Mouse (Mus musculus): ENCODE measurements around the gene Unc93a2.
"Not testable (repeated sequence)": the region's sequence is repeated elsewhere in the genome, so short reads cannot be mapped to it uniquely, and the experiment has no call there.

DNA sequence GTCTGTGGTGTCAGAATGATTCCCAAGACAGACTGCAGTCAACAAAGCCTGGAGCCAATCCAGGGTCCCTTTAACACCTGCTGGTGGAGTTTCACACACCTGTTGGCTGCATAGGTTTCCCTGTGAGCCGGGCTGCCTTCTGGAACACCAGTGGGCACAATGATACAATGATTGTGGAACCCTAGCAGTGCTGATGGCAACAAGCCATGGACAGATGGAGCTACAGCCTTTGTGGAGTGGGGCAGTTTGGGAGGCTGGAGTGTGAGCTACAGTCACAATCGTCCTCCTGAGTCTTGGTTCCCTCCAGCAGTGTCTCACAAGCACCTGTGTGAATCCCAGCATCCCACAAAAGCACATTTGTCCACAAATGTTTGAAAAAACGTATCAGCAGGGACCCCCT, 36.5 kb downstream of the Unc93a2 start:
- TF ChIP-seq EP300 (IDR thresholded peaks at IDR 0.05; ENCODE audit: insufficient read depth, low read depth, low read length); POLR2A (IDR thresholded peaks at IDR 0.05; ENCODE audit: insufficient read depth, low read length): not testable (repeated sequence)

Data from ES-Bruce4 (cell line).